Mouse (Mus musculus): Measurements from ENCODE around the gene Man2a2.

The Man2a2 gene

DNA sequence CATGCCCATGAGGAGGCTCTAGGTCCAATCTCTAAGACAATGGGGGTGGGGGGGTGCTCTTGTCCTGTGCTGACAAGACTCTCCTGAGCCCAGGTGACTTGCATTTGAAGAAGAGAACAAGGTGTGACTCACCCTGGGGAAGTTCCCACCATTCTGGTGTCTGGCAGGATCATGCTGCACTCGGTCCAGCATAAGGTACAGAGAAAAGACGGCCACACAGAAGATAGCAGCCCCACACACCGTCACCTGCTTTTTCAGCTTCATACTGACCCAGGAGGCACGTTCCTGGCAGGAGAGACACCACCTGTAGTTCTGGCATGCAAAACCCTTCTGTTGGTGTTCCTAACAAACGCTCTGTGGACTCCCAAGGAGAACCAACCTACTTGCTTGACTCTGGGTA lies 1.7 kb downstream of the Man2a2 start:
- DNase-seq = no peak

DNA sequence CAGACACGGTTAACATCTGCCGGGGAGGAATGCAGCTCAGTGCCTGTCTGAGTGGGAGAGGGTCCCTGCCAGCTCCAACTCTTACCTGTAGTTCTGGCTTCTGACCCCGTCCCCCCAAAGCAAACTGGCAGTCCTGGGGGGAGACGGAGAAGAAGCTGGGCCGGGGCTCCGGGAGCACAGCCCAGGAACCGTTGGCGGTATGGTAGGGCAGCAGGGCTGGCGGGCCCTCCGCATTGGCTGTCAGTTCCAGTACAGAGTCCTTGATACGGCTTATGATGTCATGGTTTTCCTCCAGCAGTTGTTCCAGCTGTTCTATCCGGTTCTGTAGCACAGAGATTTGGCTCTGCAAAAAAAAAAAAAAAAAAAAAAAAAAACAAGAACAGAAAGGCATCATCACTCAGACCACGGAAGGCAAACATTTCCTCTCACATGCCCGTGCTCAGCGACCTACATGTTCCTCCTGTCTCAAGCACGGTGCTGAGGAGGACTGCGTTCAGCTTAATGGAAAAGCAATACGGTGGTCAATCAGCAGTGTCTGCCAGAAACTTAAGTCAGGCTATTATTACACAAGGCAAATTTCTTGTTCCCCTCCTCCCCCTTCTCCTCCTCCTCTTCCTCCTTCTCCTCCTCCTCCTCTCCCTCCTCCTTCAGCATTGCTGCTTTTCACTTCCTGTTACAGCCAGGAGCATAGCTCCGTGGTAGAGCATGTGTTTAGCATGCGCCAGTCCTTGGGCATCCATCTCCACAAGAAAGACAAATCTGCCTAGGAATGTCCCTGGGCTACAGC lies 2.3 kb downstream of the Man2a2 start:
- DNase-seq = no peak

DNA sequence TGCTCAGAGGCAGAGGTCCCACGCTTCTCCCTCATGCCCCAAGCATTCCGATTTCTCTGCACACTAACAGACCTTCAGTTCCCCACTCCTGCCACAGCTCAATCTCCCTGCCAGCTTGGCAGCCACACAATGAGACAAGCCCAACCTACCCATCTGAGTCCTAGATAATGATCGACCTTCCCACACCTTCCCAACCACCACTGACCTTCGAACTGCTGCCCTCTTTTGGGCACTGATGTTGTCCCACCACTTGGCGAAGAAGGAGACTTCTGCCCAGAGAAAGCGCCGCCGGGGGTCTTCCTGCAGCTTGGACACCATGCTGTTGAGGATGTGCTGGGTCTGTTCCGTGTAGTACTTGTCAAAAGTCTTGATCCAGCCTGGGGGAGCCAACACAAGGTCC lies 3.2 kb downstream of the Man2a2 start:
- no peak for DNase-seq

DNA sequence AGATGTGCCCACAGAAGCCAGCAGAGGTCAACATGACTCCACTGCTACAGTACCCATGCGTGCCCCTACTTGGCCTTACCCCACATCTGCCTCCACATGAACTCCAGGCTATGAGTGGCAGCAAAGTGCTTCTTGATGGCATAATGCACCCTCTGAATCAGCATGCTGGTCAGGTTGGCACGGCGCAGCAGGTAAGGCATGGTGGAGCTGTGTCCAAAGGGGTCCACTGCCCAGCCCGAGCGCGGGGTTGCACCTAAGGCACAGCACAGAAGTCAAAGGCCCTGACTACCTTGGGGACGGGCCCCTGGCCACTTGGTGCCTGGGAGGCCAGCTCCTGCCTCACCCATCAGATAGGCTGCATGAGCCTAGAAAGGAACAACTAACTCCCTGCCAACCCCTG lies 3.9 kb downstream of the Man2a2 start:
- DNase-seq = no peak

DNA sequence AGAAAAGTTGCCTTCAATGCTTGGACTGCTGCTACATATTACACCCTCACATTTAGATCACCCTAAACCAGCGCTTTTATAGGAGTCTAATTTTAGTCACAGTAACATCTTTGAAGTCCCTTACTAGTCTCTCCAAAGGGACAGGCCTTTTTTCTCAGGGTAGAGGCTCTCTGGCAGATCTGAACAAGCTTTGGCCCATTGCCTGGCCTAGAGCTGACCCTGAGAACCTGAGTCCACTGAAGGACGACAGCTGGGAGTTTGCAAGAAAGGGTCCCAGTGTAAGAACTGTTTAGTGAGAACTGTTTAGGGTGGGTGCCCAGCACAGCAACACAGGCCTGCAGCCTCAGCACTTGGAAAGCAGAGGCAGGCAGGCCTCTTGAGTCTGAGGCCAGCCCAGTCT lies 5.4 kb downstream of the Man2a2 start:
- DNase-seq = peak; percentile 37

DNA sequence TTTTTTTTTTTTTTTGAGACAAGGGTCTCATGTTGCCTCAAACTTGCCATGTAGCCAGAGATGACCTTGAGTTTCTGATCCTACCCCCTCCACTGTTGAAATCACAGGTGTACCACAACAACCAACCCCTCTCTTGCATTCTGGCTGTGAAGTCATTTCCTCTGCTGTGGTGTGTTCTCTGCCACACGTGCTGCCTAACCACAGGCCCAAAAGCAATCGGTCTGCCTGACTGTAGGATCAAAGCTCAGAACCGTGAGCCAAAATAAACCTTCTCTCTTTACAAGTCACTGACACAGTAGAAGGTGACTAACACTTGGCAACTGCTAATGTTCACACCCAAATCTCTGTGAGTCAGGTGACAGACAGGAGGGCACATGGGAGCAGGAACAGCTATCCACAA lies 10.7 kb downstream of the Man2a2 start:
- no peak for DNase-seq

DNA sequence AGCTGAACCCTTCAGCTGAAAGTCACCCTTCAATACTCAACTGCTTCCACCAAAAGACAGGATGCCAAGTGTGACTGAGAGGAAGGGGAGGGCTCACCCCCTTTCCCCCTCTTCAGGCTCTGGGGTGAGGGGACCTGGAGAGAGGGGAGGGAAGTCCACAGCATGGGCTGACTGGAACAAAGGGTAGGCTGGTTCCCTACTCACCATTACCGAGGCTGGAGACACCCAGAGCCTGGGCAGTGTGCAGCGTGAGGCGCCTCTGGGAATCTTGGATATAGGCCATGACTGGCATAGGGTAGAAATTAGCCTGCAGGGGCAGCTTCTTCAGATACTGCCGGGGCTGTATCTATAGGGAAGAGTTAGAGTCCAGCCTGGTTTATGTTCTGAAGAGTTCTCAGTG lies 13.1 kb downstream of the Man2a2 start:
- no peak for DNase-seq

DNA sequence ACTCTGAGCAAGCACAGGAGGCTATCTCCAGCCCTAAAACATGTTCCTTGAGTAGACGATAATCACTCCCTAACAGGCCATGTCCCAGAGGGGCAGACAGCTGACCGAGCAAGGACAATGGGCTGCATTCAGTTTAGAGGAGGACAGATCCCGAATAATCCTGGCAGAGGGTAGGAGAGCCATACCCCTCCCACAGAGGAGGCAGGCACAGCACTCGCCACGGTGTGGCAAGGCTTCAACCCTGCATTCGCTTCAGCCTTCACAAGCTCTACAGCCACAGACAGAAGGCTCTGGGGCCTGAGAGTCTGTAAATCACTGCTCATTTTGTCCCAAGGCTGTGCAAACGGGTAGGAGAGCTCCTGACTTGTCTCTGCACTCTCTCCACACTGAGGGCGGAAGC lies 14.0 kb downstream of the Man2a2 start:
- no peak for DNase-seq

DNA sequence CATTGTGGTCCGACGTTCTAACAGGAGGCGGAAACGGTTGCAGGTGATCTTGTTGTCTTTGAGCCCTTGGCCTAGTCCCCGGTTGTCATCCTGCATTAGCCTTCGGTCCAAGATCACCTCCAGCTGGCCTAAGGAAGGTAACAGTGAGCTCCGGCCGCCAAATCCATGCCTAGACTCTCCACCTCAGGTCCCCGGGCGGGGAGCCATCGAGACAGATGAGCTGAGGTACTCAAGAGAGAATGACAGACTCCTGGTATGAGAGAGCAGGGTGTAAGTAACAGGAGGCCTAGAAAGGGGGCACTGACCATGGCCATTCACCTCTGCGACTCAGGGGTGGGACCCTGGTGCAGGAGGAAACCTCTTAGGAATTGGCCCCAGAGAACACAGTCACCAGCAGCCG lies 14.8 kb downstream of the Man2a2 start:
- DNase-seq = no peak

DNA sequence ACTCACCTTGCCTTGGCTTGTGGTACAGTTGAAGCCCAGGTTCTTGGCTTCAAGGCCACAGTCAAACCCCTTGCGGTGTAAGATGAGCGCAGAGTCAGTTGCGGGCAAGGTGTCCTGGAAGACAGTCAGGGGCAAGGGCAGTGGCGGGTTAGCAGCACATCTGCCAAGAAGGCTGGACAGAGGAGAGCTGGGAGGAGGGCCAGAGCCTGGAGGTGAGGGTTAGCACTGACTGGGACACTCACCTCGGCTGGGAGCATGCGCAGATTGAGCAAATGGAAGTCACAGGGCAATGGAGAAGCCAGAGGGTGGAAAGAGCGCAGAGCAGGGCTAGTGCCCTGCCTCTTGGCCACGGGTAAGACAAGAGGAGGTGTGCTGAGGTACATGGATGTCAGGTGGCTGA lies 18.3 kb downstream of the Man2a2 start:
- DNase-seq = no peak

DNA sequence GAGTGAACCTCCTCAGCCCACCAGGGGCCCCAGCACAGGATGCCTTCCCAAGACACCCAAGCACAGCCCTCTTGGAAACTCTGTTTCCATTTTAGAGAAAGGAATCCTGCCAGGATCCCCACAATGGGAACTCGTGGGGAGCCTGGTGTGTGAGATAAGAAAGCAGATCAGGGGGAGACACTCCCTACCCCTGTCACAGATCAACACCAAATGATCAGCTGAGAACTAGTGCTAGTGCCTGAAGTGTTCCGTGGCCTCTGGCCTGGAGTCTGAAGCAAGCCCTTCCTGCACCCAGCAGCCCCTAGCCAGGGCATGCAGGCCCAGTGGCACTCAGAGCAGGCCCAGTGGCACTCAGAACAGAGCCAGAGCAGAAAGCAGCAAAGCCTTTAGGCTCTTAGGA lies 20.4 kb downstream of the Man2a2 start:
- no peak for DNase-seq

DNA sequence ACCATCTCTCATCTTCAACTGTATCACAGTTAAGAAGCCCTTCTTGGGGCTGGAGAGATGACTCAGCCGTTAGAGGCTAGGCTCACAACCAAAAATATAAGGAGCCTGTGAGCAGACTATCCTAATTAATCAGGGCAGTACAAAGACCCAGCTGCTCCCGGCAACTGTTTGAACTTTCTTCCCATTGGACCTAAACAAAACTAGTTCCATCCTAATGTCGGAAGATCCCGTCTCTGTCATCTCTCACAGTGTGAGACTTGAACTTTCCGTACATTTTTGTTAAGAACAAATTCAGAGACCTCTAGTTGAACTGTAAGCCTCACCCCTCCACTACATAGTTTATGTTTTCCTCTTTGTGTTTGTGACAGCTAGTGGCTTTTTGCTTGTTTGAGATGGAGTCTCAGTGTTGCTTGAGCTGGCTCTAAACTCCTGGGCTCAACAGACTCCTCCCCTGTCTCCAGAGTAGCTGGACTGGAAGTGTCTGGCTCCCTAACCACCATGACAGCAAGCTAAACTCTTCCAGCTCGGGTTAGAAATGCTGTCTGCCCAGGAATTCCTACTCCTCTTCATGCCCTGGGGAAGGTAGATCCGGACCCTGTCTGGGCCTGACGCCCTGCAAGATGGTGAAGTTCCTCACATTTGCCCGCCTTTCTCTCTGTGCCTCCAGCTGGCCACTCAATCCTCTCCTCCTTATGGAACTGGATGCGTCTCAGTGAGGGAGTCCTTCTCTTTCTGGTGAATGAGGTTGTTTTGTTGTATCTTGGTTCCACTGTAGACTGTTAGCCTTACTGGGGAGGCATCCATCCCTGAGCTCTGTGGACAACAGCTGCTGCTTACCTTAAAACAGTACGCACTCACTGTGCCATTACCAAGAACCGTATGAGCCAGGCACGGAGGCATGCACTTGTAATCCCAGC lies 23.2 kb downstream of the Man2a2 start:
- DNase-seq = no peak

DNA sequence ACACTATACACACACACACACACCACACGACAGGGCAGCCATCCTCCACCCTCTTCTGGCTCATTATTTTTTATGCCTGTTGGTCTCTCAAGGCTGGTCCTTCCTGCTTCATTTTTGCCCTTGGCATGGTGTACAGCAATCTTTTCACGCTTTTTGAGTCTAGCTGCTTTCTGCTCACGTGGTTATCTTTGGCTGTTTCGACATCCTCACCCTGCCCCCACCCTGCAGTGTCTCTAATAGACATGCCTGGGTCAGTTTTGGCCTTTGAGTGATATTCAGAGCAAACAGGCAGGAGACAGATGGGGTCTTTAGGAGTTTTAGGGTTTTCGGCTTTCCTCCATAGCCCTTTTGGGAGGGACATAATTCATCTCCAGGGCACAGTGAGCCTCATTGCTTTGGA lies 24.3 kb downstream of the Man2a2 start:
- DNase-seq = no peak

DNA sequence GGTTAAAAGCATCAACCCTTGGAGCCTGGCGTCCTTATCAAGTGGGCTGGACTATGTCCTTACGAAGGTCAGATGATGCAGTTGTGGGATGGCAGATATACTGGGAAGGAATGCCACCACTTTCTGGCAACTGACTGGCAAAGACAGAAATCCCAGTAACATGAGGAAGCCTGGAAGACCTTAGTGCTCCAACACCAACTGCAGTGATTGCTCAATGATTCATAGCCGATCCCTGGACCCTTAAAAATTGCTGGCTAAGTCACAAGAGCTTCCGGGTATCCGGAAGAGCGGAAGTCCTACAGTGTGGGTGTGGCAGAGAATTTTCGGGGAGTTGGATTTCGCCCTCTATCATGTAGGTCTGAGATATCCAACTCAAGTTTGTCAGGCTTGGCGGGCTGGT lies 25.0 kb downstream of the Man2a2 start:
- no peak for DNase-seq

DNA sequence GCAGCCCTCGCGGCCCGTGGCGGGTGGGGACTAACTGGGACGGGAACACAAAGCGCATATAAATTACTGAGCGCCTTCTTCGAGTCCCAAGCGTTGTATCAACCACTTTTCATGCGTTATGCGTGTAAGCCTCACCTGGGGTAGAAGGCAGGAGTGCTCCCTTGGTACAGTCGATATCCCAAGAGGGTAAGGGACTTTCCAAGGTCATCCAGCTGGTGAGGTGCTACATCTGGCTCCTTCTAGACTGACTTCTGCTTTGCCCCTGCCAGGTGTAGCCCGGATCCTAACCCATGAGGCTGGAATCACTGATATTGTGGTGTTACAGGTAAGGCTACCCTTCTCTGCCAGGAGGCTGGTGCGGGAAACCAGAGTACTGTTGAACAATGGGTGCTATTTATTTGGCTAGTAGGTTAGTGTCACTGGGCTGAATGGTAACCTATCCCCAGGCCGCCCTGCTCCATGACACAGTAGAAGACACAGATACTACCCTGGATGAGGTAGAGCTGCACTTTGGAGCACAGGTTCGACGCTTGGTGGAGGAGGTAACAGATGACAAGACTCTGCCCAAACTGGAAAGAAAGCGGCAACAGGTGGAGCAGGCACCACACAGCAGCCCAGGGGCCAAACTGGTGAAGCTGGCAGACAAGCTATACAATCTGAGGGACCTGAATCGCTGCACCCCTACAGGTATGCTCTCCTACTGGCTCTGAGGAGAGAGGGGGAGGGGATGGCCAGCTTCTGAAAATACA lies 27.7 kb downstream of the Man2a2 start:
- no peak for DNase-seq

DNA sequence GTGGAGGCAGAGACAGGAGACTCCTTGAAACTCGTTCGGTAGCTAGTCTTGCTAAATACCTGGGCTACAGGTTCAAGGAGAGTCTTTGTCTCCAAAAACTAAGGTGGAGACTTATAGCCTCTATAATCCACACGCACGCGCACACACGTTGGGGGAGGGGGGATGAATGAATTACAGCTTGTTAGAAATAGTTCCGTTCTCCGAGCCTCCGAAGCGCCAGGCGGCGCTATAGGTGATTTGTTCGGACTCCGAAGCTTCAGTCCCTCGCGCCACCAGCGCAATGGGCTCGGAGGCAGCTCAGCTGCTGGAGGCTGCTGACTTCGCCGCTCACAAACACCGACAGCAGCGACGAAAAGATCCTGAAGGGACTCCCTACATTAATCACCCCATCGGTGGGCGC lies 28.3 kb downstream of the Man2a2 start, which contains the start of gene Hddc3:
Gene Hddc3 (plus strand): TSS at position 247 of the 400 bp plus-strand sequence.
- peak; percentile 95 for DNase-seq

DNA sequence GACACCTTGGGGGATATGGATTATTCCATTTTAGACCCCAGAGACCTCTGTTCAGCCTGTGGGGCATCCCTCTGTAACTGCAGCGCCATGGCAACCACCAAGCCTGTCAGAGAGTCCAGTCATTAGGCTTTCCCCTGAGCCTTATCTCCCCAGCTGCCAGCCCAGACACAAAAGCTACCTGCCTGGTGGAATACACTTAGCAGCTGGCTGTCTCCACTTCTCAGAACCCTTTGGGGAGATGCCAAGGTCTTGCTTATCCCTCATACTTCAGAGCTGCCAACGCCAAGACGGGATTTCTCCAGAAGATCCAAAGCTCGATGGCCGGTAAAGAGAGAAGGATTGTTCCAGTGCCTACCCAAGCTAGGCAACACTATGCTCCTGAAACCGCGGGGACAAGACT lies 29.4 kb downstream of the Man2a2 start:
- DNase-seq = no peak

DNA sequence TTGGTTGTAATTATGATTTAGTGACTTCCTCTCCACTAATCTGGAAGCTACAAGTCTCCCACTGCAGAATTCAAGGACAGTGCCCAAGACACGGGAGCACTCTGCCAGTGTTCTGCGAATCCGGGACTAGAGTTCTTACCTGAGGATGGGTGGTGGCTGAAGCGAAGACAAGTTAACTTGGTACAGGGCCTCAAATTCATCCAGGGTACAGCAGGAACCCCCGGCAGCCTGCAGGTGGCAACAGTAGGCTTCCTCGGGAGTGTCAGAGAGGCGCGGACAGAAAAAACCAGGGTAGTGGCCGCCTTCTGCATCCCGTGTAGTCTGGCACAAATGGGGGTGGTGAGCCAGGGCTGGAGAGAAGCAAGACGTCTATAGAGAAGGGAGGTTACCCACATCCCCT lies 30.4 kb downstream of the Man2a2 start, which contains the start of gene Unc45a:
Gene Unc45a (minus strand): TSS at position 213 of the 400 bp plus-strand sequence.
- DNase-seq = peak; percentile 79

DNA sequence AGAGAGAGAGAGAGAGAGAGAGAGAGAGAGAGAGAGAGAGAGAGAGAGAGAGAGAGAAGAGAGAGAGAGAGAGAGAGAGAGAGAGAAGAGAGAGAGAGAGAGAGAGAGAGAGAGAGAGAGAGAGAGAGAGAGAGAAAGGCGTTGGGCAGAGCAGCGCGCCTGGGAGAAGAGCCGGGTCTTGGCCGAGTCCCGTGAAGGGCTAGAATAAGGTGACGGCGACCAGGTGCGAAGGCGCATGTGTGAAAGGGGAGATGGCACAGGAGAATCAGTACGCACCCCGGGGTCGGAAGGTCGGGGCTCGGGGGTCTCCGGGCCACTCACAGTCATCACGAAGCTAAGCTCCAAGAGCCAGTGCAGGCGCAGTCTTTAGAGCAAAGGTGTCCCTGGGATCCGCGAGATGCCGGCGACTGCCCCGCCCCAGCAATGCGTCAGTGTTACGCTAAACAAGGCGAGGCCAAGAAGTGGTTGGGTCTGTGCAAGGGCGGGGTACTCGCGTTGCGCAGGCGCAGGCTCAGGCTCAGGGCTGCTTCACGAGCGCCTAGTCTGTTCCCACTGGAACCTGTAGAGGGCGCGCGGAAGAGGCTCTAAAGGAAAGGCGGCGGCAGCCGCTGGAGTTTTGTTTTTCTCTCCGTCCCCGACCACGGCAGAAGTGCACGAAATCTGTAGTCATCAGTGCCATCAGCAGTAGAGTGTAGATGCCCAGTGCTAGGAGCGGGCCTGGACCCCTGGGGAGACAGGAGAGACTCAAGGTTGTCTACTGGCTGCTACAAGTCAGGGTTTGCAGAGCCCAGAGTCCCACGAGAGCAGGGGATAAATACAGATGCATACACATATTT lies 31.2 kb downstream of the Man2a2 start:
- DNase-seq = peak; percentile 99

DNA sequence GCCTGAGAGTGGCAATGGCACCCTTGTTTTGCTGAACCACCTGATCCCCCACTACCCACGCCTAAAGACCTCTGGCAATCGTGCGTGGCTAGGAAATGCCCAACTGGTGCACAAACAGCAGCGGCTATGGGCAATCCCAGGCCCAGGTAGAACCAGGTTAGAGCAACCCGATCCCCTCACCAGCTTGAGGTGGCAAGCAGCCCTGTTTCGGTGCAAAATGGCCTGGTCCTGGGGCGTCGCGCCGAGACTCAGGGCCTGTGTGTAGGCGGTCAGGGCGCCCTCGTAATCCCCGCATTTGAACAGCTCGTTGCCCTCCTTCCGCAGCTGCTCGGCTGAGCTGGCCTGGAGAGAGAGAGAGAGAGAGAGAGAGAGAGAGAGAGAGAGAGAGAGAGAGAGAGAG lies 31.8 kb downstream of the Man2a2 start:
- no peak for DNase-seq

DNA sequence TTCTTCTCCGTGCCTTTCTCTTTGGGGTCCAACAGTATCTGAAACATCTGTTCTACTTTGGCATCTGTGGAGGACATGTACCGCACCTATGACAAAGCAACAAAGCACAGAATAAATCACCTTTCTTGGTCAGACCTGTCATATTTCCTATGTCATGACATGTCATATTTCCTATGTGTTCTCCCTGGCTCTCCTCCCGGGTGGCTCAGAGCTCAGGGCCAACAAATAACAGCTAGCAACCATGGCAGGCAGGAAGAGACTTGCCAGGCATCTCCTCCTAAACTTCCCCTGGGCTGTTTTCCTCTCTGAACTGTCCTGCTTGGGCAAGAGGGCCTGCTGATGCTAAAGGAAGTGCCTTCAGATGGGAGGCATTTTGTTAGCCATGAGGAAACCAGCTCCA lies 34.2 kb downstream of the Man2a2 start:
- DNase-seq = no peak

DNA sequence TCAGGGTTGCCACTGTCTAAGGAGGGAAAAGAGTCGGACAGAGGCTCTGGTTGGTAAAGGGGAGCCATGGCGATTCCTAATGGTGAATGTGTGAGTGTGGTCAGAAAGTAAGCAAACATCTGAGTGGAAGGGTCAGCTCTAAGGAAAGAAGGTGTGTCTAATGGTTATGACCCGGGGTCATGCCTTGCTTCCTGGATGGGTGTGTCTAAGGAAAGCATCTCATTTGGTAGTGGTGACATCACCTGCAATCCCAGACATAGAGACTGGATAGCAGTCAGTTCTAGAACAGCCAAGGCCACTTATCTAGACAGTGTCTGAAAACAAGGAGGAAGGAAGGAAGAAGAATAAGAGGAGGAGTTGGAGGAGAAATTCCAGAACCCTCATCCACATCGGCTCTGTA lies 36.3 kb downstream of the Man2a2 start:
- no peak for DNase-seq
